Mouse (Mus musculus): ENCODE data around the gene Sult2a4.
"Not testable (repeated sequence)": the region's sequence is repeated elsewhere in the genome, so short reads cannot be mapped to it uniquely, and the experiment has no call there.

- not testable (repeated sequence) for TF ChIP-seq CTCF (conservative IDR thresholded peaks at IDR 0.05; ENCODE audit: low read length); POU5F1 (IDR thresholded peaks at IDR 0.05; ENCODE audit: borderline replicate concordance, low read length)
These were observed at the start of gene Sult2a4 for GRCm38 (mm10) chr7:13989507-13989906.
